Mouse (Mus musculus): ENCODE measurements around the gene Ccdc107.

GRCm38 (mm10) chr4:43497946-43498345, 5.2 kb downstream of the Ccdc107 start:
- no peak for TF ChIP-seq POLR2A (IDR thresholded peaks at IDR 0.05; ENCODE audit: extremely low read depth, insufficient read depth, low read length)
- no peak for TF ChIP-seq CTCF (IDR thresholded peaks at IDR 0.05; ENCODE audit: low read depth, low read length)
